Mouse (Mus musculus) midbrain, embryonic 11.5 days (tissue): ENCODE measurements around the gene Trip13. TPM values are rescaled to one million over a fixed set of nuclear protein-coding genes. Genes with fewer than 3 reads are reported as not detected.

Source experiments
- ATAC-seq: fragments of 200-750 bp; cut with Nextera tagmentation; 2 replicates; pipeline ENCODE4 v1.8.0; 2017; ENCODE audit warnings: moderate TSS enrichment, moderate library complexity; ENCODE audit not compliant: low FRiP score
- DNase-seq: peaks from one replicate; pipeline ENCODE4 v3.0.0; 2015; ENCODE audit warnings: low spot score; ENCODE audit errors: missing footprints
- H3K27ac ChIP-seq: fragments of 300-500 bp; sonication (generic); 2 replicates; pipeline ENCODE4 v1.5.1; 2014; ENCODE audit warnings: low read depth, low read length
- H3K27me3 ChIP-seq: fragments of 300-500 bp; sonication (generic); 2 replicates; pipeline ENCODE4 v1.6.1; 2014; ENCODE audit warnings: mild to moderate bottlenecking, low read length, moderate library complexity, mixed read lengths; ENCODE audit not compliant: control insufficient read depth, insufficient read depth
- H3K36me3 ChIP-seq: fragments of 300-500 bp; sonication (generic); 2 replicates; pipeline ENCODE4 v1.6.1; 2014; ENCODE audit warnings: mild to moderate bottlenecking, low read length, moderate library complexity, mixed read lengths; ENCODE audit not compliant: control insufficient read depth, insufficient read depth
- H3K4me1 ChIP-seq: fragments of 300-500 bp; sonication (generic); 2 replicates; pipeline ENCODE4 v1.6.1; 2014; ENCODE audit warnings: low read length; ENCODE audit not compliant: control insufficient read depth, insufficient read depth
- H3K4me2 ChIP-seq: fragments of 300-500 bp; sonication (generic); 2 replicates; pipeline ENCODE4 v1.6.1; 2014; ENCODE audit warnings: mild to moderate bottlenecking, moderate library complexity
- H3K4me3 ChIP-seq: fragments of 300-500 bp; sonication (generic); 2 replicates; pipeline ENCODE4 v1.5.1; 2014; ENCODE audit warnings: low read depth, low read length
- H3K9ac ChIP-seq: fragments of 300-500 bp; sonication (generic); 2 replicates; pipeline ENCODE4 v1.6.1; 2014; ENCODE audit warnings: low read length
- H3K9me3 ChIP-seq: fragments of 300-500 bp; sonication (generic); 2 replicates; pipeline ENCODE4 v1.6.1; 2016; ENCODE audit warnings: low read length; ENCODE audit not compliant: control insufficient read depth
- WGBS: fragments of 180-500 bp; shearing (Covaris S2); extraction: QIAGEN DNeasy Blood & Tissue Kit; methylation state at CpG from one replicate; pipeline ENCODE4 v1.1.7; 2014; 5-methylcytosine and 5-hydroxymethylcytosine counted together
- polyA plus RNA-seq: library from polyadenylated mRNA; unstranded; fragments of >200 nt; fragmentation: Nextera tagmentation; extraction: Ambion mirVana; gene quantifications from 2 replicates; pipeline ENCODE4 v1.2.1, GENCODE M21; 2014

The Trip13 gene
- polyA plus RNA-seq, 1 experiment from 2014 or later, result 53.4 TPM

DNA sequence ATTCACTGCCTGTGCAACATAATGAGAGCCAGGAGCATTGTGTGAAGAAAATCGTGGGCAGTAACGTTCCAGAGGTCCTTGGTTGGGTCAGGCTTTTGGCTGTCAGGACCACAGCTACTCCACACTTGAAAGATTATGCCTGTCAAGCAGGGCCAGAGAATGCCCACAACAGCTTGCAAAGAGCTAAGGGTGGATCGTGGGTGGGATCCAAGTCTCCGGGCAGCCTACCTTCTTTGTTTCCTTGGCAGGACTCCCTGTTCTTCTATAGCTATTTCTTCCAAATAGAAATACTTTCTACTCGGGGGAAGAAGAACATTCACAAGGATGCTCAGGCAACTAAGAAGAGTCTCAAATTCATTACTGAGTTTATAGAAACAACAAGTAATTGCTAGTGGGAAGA, 30.4 kb downstream of the Trip13 start:
- 86% methylated on average over 5 of the region's 5 CpGs for WGBS
- H3K36me3 ChIP-seq, result 0 out of 2 replicates have a peak, but pooled peaks cover 3% of the 10 kb centered on the region

GRCm38 (mm10) chr13:73897561-73897960, 40.0 kb downstream of the Trip13 start:
- H3K27ac ChIP-seq, result no peak overlapping the region

More for the DNA sequence above, 30.4 kb downstream of the Trip13 start:
- H3K4me2 ChIP-seq, result no peak overlapping the region
- no peak overlapping the region for H3K27ac ChIP-seq
- H3K9me3 ChIP-seq, result no peaks in the 10 kb centered on the region
- no peak for ATAC-seq
- no peak overlapping the region for H3K4me3 ChIP-seq
- H3K4me1 ChIP-seq, result no peaks in the 10 kb centered on the region
- no peaks in the 10 kb centered on the region for H3K27me3 ChIP-seq
- H3K9ac ChIP-seq, result no peak overlapping the region
- DNase-seq, result no peak

DNA sequence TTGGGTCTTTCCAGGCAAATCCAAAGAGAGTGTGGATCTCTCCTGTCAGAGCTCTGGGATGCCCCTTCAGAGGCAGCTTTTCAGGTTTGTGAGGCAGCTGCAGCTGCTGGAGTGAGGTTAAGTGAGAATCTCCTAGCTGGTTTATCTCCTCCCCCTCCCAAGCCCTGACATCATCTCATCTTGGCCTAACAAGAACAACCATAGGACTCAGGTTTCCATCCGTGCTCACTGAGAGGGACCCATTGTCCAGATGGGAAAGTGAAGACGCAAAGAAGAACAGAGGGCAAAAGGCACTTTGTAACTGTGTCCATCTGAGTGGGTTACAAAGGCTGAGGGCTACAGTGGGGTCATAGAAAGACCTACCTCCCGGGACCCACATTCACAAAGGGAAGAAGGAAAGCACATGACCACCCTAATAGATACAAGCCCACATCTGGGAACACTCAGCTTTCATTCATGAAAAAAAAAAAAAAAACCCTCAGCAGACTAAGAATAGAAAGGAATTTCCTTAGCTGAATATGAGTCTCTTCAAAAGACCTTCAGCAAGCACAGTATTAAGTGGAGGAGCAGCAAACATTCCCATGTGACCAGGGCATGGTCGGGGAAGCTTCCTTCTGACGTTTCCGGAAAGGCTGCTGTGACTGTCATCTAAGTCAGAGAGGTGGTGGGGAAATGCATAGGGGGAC, 44.9 kb downstream of the Trip13 start:
- Histone ChIP-seq H3K27me3 (no peaks in the 10 kb centered on the region), H3K4me2 (no peak overlapping the region), H3K9ac (no peak overlapping the region), H3K27ac (no peak overlapping the region), H3K36me3 (no peaks in the 10 kb centered on the region), H3K4me1 (no peaks in the 10 kb centered on the region), H3K9me3 (no peaks in the 10 kb centered on the region), H3K4me3 (no peak overlapping the region)
- WGBS, result 71% methylated on average over 6 of the region's 6 CpGs
- ATAC-seq (no peak), DNase-seq (no peak)

More at GRCm38 (mm10) chr13:73897561-73897960, 40.0 kb downstream of the Trip13 start:
- ATAC-seq (no peak), DNase-seq (no peak)
- H3K9me3 ChIP-seq, result no peaks in the 10 kb centered on the region
- no peak overlapping the region for H3K4me3 ChIP-seq
- no peaks in the 10 kb centered on the region for H3K27me3 ChIP-seq
- no peaks in the 10 kb centered on the region for H3K36me3 ChIP-seq
- no peak overlapping the region for H3K4me2 ChIP-seq
- no peaks in the 10 kb centered on the region for H3K4me1 ChIP-seq
- H3K9ac ChIP-seq, result no peak overlapping the region
- 83% methylated on average over 3 of the region's 3 CpGs for WGBS

DNA sequence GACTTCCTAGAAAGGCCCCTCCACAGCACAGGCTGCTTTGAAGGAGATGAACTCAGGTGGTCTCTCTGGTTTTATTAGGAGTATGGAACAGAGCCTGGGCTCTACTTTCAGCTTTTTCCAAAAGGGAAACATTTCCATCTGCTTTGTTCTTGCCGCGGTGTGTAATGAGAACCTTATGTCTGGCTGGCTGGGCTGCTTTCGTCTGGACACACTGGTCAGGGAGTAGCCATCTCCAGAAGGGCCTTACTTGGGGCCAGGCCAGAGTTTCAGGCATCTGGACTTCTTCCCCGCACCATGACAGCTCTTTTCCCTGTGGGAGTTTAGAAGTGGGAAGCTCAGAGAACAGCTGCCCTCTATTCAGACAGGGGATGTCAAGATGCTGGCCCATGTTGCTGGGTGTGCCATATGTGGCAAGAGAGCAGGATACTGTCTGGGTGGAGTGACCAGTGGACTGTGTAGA, 50.1 kb downstream of the Trip13 start:
- Histone ChIP-seq H3K9ac (no peak overlapping the region), H3K4me2 (no peak overlapping the region), H3K36me3 (no peaks in the 10 kb centered on the region), H3K9me3 (no peaks in the 10 kb centered on the region), H3K4me1 (no peaks in the 10 kb centered on the region), H3K27ac (no peak overlapping the region), H3K4me3 (no peak overlapping the region), H3K27me3 (no peaks in the 10 kb centered on the region)
- WGBS, result 79% methylated on average over 4 of the region's 4 CpGs
- DNase-seq, result no peak
- no peak for ATAC-seq

- Histone ChIP-seq H3K9ac (no peak overlapping the region), H3K4me1 (no peaks in the 10 kb centered on the region), H3K4me3 (no peak overlapping the region), H3K9me3 (no peaks in the 10 kb centered on the region), H3K36me3 (no peaks in the 10 kb centered on the region), H3K27me3 (no peaks in the 10 kb centered on the region), H3K4me2 (no peak overlapping the region), H3K27ac (no peak overlapping the region)
- DNase-seq, result no peak
- 74% methylated on average over 5 of the region's 5 CpGs for WGBS
- no peak for ATAC-seq
These were observed 51.0 kb downstream of the Trip13 start for GRCm38 (mm10) chr13:73886601-73887000.

- H3K36me3 ChIP-seq, result no peaks in the 10 kb centered on the region
- no peaks in the 10 kb centered on the region for H3K27me3 ChIP-seq
- no peaks in the 10 kb centered on the region for H3K4me1 ChIP-seq
- no peak overlapping the region for H3K4me3 ChIP-seq
- DNase-seq, result no peak
- H3K9ac ChIP-seq, result no peak overlapping the region
- no peak for ATAC-seq
- 75% methylated on average over 4 of the region's 4 CpGs for WGBS
- H3K4me2 ChIP-seq, result no peak overlapping the region
- no peaks in the 10 kb centered on the region for H3K9me3 ChIP-seq
- no peak overlapping the region for H3K27ac ChIP-seq
These were observed 51.5 kb downstream of the Trip13 start for GRCm38 (mm10) chr13:73886066-73886465.

- Histone ChIP-seq H3K4me3 (no peak overlapping the region), H3K4me1 (no peaks in the 10 kb centered on the region), H3K36me3 (no peaks in the 10 kb centered on the region), H3K27me3 (no peaks in the 10 kb centered on the region), H3K4me2 (no peak overlapping the region), H3K27ac (no peak overlapping the region), H3K9ac (no peak overlapping the region), H3K9me3 (no peaks in the 10 kb centered on the region)
- DNase-seq, result no peak
- WGBS, result 84% methylated on average over 4 of the region's 4 CpGs
- ATAC-seq, result no peak
These were observed 51.9 kb downstream of the Trip13 start for GRCm38 (mm10) chr13:73885656-73886055.

DNA sequence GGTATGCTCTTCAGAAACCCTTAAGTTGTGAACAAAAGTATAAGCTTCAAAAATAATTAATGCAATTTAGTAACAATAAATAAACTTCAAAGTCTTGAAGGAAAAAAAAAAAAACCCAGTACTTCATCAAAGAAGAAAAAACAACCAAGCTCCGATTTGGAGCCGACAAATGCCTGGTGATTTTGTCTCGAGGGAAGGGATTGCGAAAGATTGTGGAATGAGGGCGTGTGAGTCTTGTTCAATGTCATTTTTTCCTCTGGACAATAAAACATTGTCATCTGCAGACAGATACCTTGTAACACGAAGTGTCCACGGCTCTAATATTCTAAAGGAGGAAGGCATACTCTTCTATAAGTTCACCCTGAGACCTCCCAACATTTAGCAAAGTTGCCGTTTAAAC, 56.2 kb downstream of the Trip13 start:
- no peak overlapping the region for H3K27ac ChIP-seq
- DNase-seq (no peak), ATAC-seq (no peak)
- no peaks in the 10 kb centered on the region for H3K9me3 ChIP-seq
- H3K27me3 ChIP-seq, result no peaks in the 10 kb centered on the region
- H3K36me3 ChIP-seq, result no peaks in the 10 kb centered on the region
- no peak overlapping the region for H3K4me2 ChIP-seq
- H3K9ac ChIP-seq, result no peak overlapping the region
- WGBS, result 76% methylated on average over 8 of the region's 8 CpGs
- no peaks in the 10 kb centered on the region for H3K4me1 ChIP-seq
- no peak overlapping the region for H3K4me3 ChIP-seq

- ATAC-seq (no peak), DNase-seq (no peak)
- Histone ChIP-seq H3K9me3 (no peaks in the 10 kb centered on the region), H3K27me3 (no peaks in the 10 kb centered on the region), H3K4me1 (no peaks in the 10 kb centered on the region), H3K4me3 (no peak overlapping the region), H3K27ac (no peak overlapping the region), H3K9ac (no peak overlapping the region), H3K4me2 (no peak overlapping the region), H3K36me3 (no peaks in the 10 kb centered on the region)
- WGBS, result 86% methylated on average over 5 of the region's 5 CpGs
These were observed 57.8 kb downstream of the Trip13 start for GRCm38 (mm10) chr13:73879824-73880223.
